Mouse (Mus musculus) frontal cortex, adult (tissue): ENCODE measurements around the gene Zfp91.
"Not testable (repeated sequence)": the region's sequence is repeated elsewhere in the genome, so short reads cannot be mapped to it uniquely, and the experiment has no call there.

ENCODE experiments used
- ATAC-seq: cut with Nextera tagmentation; 2 replicates; pipeline ENCODE4 v1.9.2; 2017; ENCODE audit warnings: mild to moderate bottlenecking, moderate library complexity, mixed read lengths; ENCODE audit not compliant: low TSS enrichment

The Zfp91 gene

DNA sequence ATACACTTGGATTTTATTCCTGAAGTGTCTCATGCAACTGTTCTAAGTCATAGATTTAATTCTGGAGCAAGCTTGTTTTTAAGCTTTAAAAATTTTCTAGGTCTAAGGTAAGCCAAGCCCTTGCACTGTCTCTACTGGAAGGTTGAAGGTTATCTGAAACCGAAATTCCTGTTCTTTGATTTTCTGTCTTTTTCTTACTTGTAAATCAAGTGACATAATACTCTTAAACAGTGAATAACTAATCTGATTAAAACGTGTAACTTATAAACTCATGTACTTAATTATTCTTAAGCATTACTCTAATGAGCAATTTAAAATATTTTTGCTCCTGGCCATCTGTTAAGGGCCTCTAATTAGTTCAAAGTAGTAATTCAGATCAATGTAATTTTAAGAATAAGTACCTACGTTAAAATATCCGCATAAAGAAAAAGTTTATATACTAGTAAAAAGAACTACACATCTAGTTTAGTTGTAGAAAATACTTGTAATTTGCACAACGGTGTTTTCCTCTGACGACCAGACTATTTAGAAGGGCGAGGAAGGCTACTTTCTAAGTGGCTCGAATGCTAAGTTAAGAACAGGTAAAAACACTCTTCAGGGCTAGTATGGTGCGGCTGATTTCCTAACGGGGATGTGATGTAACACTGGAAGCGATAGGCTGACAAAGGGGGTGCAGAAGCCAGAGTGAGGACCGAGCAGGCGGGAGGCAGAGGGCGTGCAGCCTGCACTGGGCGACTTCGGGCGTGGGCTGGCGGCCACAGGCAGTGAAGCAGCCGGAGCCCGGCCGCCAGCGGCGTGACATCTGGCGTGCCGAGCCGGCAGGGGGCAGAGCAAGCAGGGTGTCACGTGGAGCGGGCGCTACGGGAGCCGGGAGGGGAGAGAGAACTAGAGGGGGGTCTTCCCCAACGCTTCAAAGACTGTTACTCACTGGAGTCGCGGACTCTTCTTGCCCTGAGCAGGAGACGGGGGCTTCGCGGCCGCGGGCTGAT is 1.6 kb downstream of the Zfp91 start:
- ATAC-seq: peak; percentile 53

GRCm38 (mm10) chr19:12792374-12792773 is 3.6 kb downstream of the Zfp91 start:
- no peak for ATAC-seq

DNA sequence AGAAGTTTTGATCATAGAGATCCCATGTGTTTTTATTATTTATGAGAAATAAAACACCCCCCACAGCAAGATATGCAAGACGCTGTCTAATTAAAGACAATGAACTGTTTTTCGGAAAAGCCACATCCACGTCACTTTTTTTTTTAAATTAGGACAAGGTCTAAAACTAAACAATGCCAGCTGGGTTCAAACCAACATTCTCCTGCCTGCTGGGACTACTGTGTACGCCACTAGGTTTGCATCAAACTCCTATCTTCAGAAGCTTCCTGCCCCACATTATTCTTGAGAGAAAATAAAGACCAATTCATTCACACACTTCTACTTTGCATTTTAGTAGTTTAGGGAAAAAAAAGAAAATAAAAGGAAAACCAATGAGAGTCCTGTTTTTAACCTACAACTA is 8.2 kb downstream of the Zfp91 start:
- ATAC-seq: no peak

GRCm38 (mm10) chr19:12786803-12787395 is 9.0 kb downstream of the Zfp91 start:
- ATAC-seq: peak; percentile 67

DNA sequence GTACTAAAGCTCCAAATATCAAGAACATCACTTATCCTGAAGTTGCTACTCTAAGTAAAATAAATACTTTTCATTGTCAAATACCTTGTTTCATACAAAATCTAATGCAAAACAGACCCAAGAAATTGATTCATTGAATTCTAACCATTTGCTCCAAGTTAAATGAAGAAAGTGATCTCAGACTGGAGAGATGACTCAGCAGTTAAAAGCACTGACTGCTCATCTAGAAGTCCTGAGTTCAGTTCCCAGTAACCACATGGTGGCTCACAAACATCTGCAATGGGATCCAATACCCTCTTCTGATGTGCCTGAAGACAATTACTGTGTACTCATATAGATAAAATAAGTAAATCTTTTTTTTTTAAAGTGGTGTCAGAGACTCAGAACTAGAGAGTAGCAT is 15.5 kb downstream of the Zfp91 start:
- no peak for ATAC-seq

GRCm38 (mm10) chr19:12770888-12771287 is 25.0 kb downstream of the Zfp91 start:
- ATAC-seq: peak; percentile 41; the same call in 1 of the 2 replicates

DNA sequence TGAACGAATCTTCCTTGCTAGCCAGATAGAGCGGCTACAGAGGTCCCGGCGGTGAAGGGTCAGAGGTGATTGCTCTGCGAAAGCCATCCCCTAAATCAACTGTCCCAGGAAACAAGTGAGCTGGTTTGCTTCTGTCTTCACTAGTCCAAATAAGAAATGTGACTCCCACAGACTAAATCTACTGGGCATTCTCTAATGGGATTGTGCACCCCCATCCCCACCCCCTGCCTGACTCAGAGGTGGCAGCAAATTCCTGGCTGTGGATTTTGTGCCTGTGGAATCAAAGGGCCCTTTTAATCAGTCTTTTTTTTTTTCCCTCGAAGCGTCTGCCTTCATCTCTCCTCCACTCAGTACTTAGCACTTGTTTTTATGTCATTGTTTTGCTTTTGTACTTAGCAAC is 30.6 kb downstream of the Zfp91 start, which contains the start of gene Cntf:
Gene Cntf, minus strand, starts transcription at position 325 of the 400 bp plus-strand sequence.
- no peak for ATAC-seq

DNA sequence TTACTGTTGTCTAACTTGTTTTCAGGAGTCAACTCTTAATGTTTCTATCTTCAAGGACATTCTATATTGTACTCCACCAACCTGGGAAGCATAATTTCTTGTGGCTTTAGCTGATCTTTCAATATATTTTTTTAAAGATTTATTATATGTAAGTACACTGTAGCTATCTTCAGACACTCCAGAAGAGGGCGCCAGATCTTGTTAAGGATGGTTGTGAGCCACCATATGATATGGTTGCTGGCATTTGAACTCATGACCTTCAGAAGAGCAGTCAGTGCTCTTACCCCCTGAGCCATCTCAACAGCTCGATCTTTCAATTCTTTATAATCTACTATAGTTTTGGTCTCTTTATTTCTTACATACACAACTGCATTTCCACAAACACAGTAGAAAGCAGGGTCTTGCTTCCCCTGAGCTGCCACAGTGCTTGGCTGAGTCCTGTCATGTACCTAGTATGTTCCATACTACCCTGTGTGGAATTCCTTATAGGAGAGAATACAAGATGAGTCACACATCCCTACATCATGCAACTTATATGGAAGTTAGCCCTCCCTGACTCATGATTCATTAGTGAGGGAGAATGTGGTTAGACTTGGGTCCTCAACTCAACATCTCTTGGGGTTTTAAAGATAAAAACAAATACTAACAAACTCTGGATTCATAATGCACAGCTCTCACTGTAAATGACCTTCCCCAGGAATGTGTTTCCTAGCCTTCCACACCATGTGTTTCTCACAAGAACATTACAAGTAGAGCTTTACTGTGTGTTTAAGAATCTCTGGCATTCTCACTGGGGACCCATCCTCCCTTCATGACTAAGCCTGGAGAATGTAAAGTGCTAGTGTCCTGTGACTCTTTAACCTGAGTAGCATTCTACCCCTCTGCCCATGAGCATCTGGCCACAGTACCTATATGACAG is 33.5 kb downstream of the Zfp91 start:
- ATAC-seq: no peak

DNA sequence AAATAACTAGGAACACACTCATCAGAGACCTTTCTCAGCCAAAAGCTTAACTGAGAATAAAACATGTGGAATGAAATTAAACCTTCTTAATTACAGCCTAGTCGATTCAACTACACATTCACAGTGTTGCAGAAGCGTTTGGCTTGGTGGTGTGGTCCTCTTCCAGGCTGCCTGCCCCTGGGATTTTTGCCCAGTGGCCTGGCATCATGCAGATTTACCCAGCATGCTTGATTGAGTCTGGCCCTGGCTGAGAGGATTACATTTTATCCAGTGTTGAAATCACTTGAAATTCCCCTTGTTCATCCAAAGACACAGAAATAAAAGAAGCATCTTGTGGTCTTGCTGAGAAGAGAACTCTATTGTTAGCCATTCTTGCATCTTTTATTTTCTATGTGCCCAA is 36.3 kb downstream of the Zfp91 start:
- ATAC-seq: peak; percentile 65; the same call in 1 of the 2 replicates

GRCm38 (mm10) chr19:12758936-12759478 is 36.9 kb downstream of the Zfp91 start:
- no peak for ATAC-seq

GRCm38 (mm10) chr19:12756286-12756685 is 39.6 kb downstream of the Zfp91 start:
- ATAC-seq: no peak

- no peak for ATAC-seq
Measured at GRCm38 (mm10) chr19:12731950-12732349, 64.0 kb downstream of the Zfp91 start.

GRCm38 (mm10) chr19:12731036-12731435 is 64.9 kb downstream of the Zfp91 start:
- no peak for ATAC-seq

DNA sequence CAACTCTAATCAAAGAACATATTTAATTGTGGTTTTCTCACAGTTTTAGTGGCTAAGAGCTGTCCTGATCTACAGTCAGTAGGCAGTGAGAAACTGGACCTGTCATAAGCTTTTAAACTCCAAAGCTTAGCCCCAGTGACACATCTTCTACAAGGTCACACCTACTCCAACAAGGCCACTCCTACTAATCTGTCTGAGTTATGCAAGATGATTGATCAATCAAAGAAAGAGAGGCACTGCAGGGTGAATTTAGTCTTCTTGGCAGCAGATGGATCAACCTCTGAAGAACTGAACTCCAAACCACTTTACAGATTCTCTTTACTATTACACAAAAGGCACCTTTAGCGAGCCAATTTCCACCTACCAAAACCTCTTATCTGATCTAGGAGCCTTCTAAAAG is 70.1 kb downstream of the Zfp91 start:
- no peak for ATAC-seq

GRCm38 (mm10) chr19:12722308-12722707 is 73.6 kb downstream of the Zfp91 start:
- no peak for ATAC-seq

DNA sequence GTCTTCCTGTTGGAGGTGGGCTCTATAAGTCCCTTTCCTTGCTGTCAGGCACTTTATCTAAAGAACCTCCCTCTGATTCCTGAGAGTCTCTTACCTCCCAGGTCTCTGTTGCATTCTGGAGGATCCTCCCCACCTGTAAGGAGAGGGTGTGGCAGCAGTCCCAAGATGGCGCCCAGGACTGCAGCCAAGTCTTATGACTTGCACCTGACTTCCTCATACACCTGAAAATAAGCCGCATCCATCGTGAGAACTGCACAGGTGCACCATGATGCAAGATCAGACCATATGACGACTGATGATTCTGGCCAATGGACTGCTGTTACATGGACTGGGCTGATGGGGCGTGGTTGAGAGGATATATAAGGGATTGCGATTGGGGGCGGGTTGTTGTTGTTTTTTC is 74.3 kb downstream of the Zfp91 start:
- ATAC-seq: not testable (repeated sequence)

DNA sequence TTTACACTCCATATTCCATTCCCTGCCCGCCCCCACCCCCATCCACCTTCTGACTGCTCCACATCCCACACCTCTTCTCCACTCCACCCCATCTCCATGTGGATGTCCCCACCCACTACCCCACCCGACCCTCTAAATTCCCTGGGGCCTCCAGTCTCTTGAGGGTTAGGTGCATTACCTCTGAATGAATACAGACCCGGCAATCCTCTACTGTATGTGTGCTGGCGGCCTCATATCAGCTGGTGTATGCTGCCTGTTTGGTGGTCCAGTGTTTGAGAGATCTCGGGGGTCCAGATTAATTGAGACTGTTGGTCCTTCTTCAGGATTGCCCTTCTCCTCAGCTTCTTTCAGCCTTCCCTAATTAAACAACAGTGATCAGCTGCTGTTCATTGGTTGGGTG is 75.0 kb downstream of the Zfp91 start:
- ATAC-seq: not testable (repeated sequence)

DNA sequence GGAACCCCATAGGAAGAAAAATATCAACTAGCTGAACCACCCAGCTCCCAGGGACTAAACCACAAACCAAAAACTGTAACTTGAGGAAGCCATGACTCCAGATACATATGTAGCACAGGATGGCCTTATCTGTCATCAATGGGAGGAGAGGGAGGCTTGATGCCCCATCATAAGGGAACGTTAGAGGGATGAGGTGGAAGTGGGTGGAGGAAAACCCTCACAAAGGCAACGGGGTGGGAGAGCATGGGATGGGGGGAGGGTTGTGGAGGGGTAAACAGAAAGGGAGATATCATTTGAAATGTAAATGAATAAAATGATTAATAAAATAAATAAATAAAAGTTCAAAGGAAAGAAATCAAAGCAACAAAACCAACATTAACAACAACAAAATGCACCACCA is 75.5 kb downstream of the Zfp91 start:
- ATAC-seq: no peak

GRCm38 (mm10) chr19:12719189-12719588 is 76.7 kb downstream of the Zfp91 start:
- no peak for ATAC-seq
